Mouse (Mus musculus): ENCODE results near the gene Sap30bp. TPM values are rescaled to one million over a fixed set of nuclear protein-coding genes. Genes with fewer than 3 reads are reported as not detected.
A peak's percentile ranks its signal among the peaks of the same experiment; 100 is the strongest.

The Sap30bp gene
- polyA plus RNA-seq, 1 experiment from 2014 or later, result 23.1 TPM

DNA sequence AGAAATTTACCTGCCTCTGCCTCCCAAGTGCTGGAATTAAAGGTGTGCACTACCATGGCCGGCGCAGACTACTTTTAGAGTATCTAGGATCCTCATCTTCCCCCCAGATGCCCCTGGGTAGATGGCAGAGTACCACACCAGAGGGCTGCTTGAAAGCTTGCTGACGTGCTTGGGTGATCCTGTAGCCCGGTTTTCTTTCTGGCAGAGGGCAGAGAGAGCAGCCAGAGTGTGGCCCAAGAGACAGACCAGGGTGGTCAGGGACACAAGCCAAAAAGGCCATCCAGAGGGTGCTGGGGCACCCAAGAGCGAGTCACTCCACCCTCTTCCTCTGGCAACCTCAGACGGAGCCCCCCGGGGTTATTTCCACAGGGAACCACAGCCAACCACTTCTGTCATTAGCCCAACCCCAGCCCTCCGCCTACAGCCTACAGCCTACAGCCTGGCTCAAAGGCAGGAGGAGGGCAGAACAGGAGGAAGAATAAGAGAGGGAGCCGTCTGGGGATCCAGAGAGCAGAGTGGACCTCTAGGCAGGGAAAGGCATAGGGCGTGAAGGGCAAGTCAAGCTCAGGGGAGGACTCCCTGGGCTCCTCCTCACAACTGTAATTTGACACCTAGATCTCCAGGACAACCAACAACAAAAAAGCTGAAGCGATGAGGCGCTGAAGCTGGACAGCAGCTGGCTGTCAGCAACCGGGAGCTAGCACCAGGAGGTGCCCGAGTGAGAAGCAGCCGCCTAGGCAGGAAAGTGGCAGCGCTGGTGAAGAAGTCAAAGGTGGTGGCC, 33.4 kb upstream of the Sap30bp start, which contains the start of gene Smim5:
Gene Smim5, plus strand, starts transcription at position 481 of the 781 bp plus-strand sequence.
- peak within 1 kb of the TSS; percentile 79 for H3K4me2 ChIP-seq
- no peaks in the 10 kb centered on the region for H3K27me3 ChIP-seq (replicated peaks)
- H3K4me1 ChIP-seq, result peaks cover 71% of the 10 kb centered on the region
- peak within 1 kb of the TSS; percentile 83 for H3K9ac ChIP-seq
- 18% methylated on average over 16 of the region's 16 CpGs for WGBS (ENCODE audit: insufficient replicate concordance)
- H3K9me3 ChIP-seq (replicated peaks), result no peaks in the 10 kb centered on the region
- H3K4me3 ChIP-seq, result peak within 1 kb of the TSS; percentile 69
- peak; percentile 30 for ATAC-seq
- peaks cover 47% of the 10 kb centered on the region for H3K36me3 ChIP-seq
- peak within 1 kb of the TSS; percentile 100 for H3K27ac ChIP-seq

DNA sequence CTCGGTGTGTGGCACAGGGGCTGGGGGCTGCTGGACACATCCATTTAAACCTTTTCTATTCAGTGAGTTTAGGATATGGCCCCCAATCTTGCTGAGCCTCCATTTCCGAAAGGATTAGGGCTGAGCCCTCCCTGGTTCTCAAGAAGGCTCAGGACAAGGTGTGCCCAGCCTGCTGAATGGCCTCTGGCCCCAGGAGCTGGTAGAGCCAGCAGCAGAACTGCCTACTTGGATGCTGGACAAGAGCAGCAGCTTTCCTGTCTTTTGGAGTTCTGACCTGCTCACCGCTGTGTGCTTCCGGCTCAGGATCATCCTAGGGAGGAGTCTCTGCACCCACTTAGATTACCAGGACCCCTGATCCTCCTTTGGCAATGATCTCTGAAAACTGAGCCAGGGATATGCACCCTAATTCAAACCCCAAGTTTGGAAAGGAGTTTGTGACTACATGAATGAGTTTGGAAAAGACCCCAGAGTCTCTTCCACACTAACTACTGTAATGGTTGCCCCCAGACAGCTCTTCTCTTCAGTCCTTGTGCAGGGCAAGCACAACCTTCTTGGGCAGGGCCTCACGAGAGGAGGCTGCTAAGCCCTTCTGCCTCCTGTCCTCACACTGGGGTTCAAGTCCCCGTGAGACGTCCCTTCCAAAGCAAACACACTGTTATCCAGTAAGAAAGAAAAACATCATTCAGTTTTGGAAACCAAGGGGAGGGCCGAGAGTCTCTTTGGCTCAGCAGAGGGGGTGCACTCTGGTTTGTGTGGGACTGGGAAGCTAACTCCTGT, 32.3 kb upstream of the Sap30bp start:
- Histone ChIP-seq H3K4me2 (peak overlapping the region; percentile 79), H3K4me1 (peaks cover 82% of the 10 kb centered on the region), H3K9ac (peak overlapping the region; percentile 83)

DNA sequence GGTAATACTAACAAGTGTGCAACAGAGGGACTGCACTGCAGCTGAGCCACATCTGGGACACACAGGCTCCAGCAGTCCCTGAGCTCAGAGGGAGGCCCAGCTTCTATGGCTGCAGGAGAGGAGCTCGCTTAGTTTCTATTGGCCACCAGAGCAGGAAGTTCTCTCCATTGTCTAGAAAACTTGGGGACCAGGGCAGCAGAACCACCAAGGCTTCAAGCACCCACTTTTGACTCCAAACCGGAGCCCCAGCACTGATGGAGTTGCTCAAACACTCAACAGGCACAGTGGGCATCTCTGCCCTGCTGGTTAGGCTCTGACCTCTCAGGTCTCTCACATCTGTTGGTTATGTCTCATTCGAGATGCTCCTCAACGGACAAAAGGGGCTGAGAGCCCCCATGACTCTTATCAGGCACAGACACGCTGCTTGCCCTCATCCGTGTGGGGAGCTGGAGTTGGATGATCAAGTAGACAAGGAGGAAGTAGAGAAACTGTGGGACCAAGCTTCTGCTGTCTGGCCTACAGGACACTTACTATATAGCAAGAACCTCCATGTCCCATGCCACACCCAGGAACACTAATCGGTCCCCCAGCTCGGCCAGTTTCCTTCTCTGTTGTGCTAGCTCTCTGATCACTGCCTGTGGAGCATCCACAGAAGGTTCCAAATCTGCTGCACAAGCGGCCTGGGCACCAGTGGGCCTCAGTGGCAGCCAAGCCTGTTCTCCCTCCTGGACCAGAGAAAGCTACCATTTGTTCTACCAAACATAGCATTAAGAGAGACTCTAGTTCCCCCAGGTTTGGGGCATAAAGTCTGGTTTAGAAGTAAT, 31.5 kb upstream of the Sap30bp start:
- Histone ChIP-seq H3K4me1 (peaks cover 90% of the 10 kb centered on the region), H3K27me3 (replicated peaks) (no peaks in the 10 kb centered on the region), H3K36me3 (peaks cover 47% of the 10 kb centered on the region), H3K9me3 (replicated peaks) (no peaks in the 10 kb centered on the region), H3K27ac (peak overlapping the region; percentile 100), H3K4me3 (peak overlapping the region; percentile 69), H3K4me2 (peak overlapping the region; percentile 79), H3K9ac (peak overlapping the region; percentile 83)
- peak; percentile 67 for ATAC-seq
- 21% methylated on average over 9 of the region's 9 CpGs for WGBS (ENCODE audit: insufficient replicate concordance)

More for the DNA sequence above, 32.3 kb upstream of the Sap30bp start:
- ATAC-seq, result no peak
- Histone ChIP-seq H3K27ac (peak overlapping the region; percentile 100), H3K9me3 (replicated peaks) (no peaks in the 10 kb centered on the region), H3K36me3 (peaks cover 47% of the 10 kb centered on the region), H3K27me3 (replicated peaks) (no peaks in the 10 kb centered on the region), H3K4me3 (peak overlapping the region; percentile 69)
- 34% methylated on average over 8 of the region's 8 CpGs for WGBS (ENCODE audit: insufficient replicate concordance)

DNA sequence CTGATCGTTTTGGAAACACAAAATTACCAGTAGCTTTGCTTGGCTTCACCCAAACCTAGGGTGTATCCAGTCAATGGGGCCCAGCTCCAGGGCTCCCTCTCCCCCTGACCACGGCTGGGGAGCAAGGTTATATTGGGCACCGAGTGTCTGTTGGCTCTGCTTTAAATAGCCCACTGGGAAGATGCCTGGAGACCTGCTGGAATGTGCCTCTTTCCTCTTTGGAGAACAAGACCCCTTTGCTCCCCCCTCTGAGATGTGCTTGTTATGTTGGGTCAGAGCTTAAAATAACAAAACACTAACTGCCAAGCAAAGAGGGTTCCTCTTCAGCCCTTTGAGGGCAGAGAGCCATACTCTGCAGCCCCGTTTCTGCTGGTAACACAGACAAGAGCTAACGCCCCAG, 30.9 kb upstream of the Sap30bp start:
- Histone ChIP-seq H3K4me1 (peaks cover 96% of the 10 kb centered on the region), H3K36me3 (peaks cover 47% of the 10 kb centered on the region), H3K9ac (peak overlapping the region; percentile 83), H3K4me3 (peak overlapping the region; percentile 69), H3K4me2 (peak overlapping the region; percentile 79), H3K27me3 (replicated peaks) (no peaks in the 10 kb centered on the region), H3K27ac (peak overlapping the region; percentile 100), H3K9me3 (replicated peaks) (no peaks in the 10 kb centered on the region)
- WGBS (ENCODE audit: insufficient replicate concordance), result 20% methylated on average over 5 of the region's 5 CpGs
- ATAC-seq, result no peak

DNA sequence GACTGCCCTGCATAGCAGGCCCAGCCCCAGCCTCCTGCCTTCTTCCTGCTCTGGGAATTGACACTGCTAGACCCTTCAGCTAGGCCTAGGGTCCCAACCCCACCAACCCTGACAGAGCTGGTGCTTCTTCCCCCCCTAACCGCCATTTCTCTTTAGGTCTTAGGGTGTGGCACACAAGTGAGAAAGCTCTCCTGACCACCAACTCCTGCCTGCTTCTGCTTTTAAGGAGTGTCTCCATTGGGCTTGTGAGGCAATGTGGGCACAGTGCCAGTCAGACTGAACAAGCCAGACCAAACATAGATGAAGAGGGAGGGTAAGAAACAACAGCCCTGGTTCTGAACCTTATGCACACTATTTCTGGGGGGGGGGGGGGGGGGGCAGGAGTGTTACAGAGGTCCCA, 30.3 kb upstream of the Sap30bp start:
- no peaks in the 10 kb centered on the region for H3K27me3 ChIP-seq (replicated peaks)
- peak overlapping the region; percentile 69 for H3K4me3 ChIP-seq
- no peaks in the 10 kb centered on the region for H3K9me3 ChIP-seq (replicated peaks)
- peak overlapping the region; percentile 79 for H3K4me2 ChIP-seq
- 9% methylated on average over 1 of the region's 1 CpGs for WGBS (ENCODE audit: insufficient replicate concordance)
- H3K36me3 ChIP-seq, result peaks cover 54% of the 10 kb centered on the region
- H3K4me1 ChIP-seq, result peaks cover 99% of the 10 kb centered on the region
- peak overlapping the region; percentile 100 for H3K27ac ChIP-seq
- no peak for ATAC-seq
- peak overlapping the region; percentile 83 for H3K9ac ChIP-seq

DNA sequence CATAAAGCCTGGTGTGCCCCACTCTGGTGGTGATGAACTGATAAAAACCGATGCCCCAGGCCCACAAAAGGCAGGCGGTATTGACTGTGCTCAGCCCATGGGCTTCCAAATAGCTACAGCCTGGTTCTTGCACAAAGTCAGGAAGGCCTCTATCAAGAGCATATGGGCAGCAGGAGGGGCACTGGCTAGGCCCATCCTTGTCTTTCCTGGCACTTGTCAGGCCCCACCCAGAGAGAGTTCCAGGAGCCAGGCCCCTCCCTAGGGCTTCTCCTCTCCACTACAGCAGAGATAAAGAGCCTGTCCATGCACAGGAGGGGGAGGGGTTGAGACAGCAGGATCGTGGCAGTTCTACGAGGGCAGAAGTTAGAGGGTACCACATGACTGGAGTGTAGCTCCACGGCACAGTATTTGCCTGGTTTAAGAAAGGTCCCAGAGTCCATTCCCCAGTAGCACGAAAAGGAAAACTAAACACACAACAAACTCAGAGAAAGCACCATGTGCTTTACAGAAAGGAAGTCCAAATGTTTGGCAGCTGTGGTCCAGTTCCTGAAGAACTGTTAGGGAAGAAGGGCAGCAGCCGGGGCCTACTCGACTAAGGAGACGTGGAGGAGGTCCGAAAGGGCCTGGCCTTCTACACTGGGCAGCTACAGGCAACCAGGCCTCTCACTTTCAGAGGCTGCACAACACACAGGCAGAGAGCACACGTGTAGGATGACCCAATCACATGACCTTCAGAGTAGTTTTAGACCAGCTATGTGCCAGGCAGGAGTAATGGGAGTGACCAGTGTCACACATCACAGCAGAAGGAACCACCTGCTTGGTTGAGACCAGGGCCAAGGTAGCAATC, 29.5 kb upstream of the Sap30bp start:
- Histone ChIP-seq H3K4me2 (peak overlapping the region; percentile 79), H3K4me1 (peaks cover 98% of the 10 kb centered on the region), H3K9me3 (replicated peaks) (no peaks in the 10 kb centered on the region), H3K27me3 (replicated peaks) (no peaks in the 10 kb centered on the region), H3K4me3 (peak overlapping the region; percentile 69), H3K9ac (peak overlapping the region; percentile 83), H3K36me3 (peaks cover 62% of the 10 kb centered on the region), H3K27ac (peak overlapping the region; percentile 100)
- 16% methylated on average over 11 of the region's 11 CpGs for WGBS (ENCODE audit: insufficient replicate concordance)
- ATAC-seq, result peak; percentile 88

DNA sequence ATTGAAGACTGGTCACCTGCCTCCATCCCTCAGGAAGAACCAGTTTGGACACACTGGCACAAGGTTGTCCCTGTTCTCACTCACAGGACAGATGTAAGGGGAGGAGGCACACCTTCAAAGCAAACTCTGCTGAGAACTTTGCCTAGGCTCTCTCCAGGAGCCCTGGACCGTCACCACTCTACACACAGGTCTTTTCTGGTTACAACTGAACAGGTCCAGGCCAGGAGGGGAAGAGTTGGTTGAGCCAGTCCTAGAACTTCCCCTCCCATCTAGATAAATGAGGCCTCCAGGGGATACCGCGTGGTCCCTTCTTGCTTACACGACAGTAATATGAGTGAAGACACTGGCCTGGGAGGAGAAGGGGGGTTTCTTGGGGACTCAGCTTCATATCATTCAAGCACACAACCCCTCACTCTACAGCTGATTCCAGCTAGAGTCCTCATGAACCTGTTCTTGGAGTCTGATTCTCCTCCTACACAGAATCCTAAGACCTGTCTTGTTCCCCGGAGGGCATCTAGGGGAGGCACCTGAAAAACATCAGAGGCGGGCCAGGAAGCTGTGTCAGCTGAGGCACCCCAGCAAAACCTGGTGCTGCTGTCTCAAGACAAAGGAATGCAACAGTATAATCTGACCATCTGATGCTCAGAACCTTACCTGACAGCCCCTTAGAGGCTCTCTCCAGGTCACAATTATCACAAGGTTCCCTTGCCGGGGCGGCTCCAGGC, 28.7 kb upstream of the Sap30bp start:
- peak overlapping the region; percentile 79 for H3K4me2 ChIP-seq
- 0 out of 2 replicates have a peak, but pooled peaks have one; percentile 5 for ATAC-seq
- peak overlapping the region; percentile 100 for H3K27ac ChIP-seq
- H3K4me1 ChIP-seq, result peaks cover 98% of the 10 kb centered on the region
- peak overlapping the region; percentile 69 for H3K4me3 ChIP-seq
- no peaks in the 10 kb centered on the region for H3K9me3 ChIP-seq (replicated peaks)
- H3K27me3 ChIP-seq (replicated peaks), result no peaks in the 10 kb centered on the region
- H3K36me3 ChIP-seq, result peaks cover 66% of the 10 kb centered on the region
- 46% methylated on average over 8 of the region's 8 CpGs for WGBS (ENCODE audit: insufficient replicate concordance)
- peak overlapping the region; percentile 83 for H3K9ac ChIP-seq

DNA sequence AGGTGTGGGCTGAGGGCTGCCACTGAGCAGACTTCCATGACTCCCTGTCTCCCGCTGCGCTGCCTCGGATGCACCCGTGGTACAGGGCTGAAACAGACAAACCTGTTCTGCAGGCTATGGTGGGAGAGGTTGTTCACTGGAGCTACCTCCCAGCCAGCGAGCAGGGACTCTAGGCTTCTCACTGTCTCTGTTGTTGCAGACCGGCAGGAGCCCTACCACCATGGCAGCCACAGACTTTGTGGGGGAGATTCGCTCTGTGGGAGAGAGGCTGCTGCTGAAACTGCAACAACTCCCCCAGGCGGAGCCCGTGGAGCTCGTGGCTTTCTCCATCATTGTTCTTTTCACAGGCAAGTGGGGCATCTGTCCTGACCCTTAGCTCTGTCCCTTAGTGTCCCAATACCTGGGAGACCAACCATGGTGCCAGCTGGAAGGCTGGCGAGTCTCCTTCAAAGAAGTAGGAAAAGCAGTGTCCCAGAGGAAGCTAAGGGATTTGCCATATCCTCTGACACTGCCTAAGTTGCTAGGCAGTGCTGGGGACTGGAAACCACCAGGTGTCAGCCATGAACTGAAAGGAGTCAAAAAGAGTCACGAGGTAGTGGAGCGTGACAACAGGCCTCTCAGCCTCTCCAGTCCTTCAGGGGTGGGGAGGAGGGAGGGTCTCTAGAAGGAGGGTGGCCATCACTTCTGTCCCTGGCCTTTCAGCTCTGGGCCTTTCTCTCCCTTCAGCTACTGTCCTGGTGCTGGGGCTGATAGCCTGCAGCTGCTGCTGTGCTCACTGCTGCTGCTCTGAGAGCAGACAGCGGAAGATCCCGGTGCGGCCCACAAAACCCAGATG, 27.9 kb upstream of the Sap30bp start:
- Histone ChIP-seq H3K9ac (peak overlapping the region; percentile 83), H3K36me3 (peaks cover 73% of the 10 kb centered on the region), H3K4me2 (peak overlapping the region; percentile 79), H3K9me3 (replicated peaks) (no peaks in the 10 kb centered on the region), H3K4me3 (0 out of 2 replicates have a peak overlapping the region, but pooled peaks have one; percentile 69), H3K27ac (peak overlapping the region; percentile 100), H3K4me1 (peaks cover 98% of the 10 kb centered on the region), H3K27me3 (replicated peaks) (no peaks in the 10 kb centered on the region)
- WGBS (ENCODE audit: insufficient replicate concordance), result 74% methylated on average over 16 of the region's 16 CpGs
- no peak for ATAC-seq

DNA sequence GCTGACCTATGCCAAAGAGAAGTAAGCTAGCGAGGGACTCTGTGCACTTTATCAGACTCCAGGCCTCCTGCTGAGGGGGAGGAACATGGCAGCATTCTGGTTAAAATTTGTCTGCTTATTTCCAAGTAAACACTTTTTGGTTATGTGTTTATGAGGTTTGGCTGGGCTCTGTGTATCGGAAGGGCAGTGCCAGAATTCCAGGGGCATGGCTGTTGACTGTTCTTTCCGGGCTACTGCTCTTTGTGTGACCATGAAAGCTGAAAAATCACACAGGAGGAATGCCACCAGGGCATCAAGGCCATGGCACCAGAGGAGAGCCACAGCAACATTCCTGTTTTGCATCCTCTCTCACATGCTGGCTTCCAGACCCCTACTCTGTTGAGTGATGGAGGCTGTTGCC, 27.0 kb upstream of the Sap30bp start:
- no peak overlapping the region for H3K4me3 ChIP-seq
- H3K9me3 ChIP-seq (replicated peaks), result no peaks in the 10 kb centered on the region
- H3K36me3 ChIP-seq, result peaks cover 80% of the 10 kb centered on the region
- H3K27ac ChIP-seq, result peak overlapping the region; percentile 100
- 84% methylated on average over 3 of the region's 3 CpGs for WGBS (ENCODE audit: insufficient replicate concordance)
- H3K9ac ChIP-seq, result peak overlapping the region; percentile 83
- H3K4me2 ChIP-seq, result no peak overlapping the region
- no peak for ATAC-seq
- H3K4me1 ChIP-seq, result peaks cover 98% of the 10 kb centered on the region
- H3K27me3 ChIP-seq (replicated peaks), result no peaks in the 10 kb centered on the region

DNA sequence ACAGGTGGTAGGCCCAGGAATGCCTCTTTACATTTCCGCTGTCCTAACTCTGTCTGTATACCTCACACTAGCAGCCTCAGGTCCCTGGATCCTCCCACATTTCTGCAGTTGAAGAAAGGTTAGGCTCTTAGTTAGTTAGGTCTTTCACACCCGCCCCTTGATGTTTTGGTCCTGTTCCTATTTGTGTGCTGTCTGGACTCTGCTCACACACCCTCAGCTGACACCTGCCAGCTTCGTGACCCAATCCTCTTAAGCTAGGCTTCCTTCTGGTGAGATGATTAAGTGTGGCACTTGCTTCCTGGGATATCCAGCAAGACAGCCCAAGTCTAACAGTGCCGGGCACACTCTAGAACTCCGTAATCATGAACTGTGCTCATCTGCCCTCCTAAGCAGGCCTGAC, 26.6 kb upstream of the Sap30bp start:
- Histone ChIP-seq H3K9me3 (replicated peaks) (no peaks in the 10 kb centered on the region), H3K27me3 (replicated peaks) (no peaks in the 10 kb centered on the region), H3K4me2 (no peak overlapping the region), H3K4me3 (no peak overlapping the region), H3K36me3 (peaks cover 80% of the 10 kb centered on the region), H3K27ac (peak overlapping the region; percentile 100), H3K4me1 (peaks cover 98% of the 10 kb centered on the region), H3K9ac (no peak overlapping the region)
- 90% methylated on average over 5 of the region's 5 CpGs for WGBS (ENCODE audit: insufficient replicate concordance)
- no peak for ATAC-seq

Measured in liver, embryonic 12.5 days (tissue).